Mouse (Mus musculus) kidney, embryonic 15.5 days (tissue): Measurements from ENCODE around the gene C1qtnf4. TPM values are rescaled to one million over a fixed set of nuclear protein-coding genes. Genes with fewer than 3 reads are reported as not detected.
"Not testable (repeated sequence)": the region's sequence is repeated elsewhere in the genome, so short reads cannot be mapped to it uniquely, and the experiment has no call there.

ENCODE experiments used
- ATAC-seq: fragments of 200-750 bp; cut with Nextera tagmentation; replicated peaks from 2 replicates; pipeline ENCODE4 v1.8.0; 2017; ENCODE audit warnings: moderate TSS enrichment; ENCODE audit not compliant: low FRiP score
- H3K27ac ChIP-seq: fragments of 300-500 bp; sonication (generic); 2 replicates; pipeline ENCODE4 v1.5.1; 2015; ENCODE audit warnings: mild to moderate bottlenecking, inconsistent platforms
- H3K27me3 ChIP-seq: fragments of 300-500 bp; sonication (generic); 2 replicates; pipeline ENCODE4 v1.6.1; 2015; ENCODE audit warnings: inconsistent platforms
- H3K36me3 ChIP-seq: fragments of 300-500 bp; sonication (generic); 2 replicates; pipeline ENCODE4 v1.6.1; 2015; ENCODE audit warnings: inconsistent platforms
- H3K4me1 ChIP-seq: fragments of 300-500 bp; sonication (generic); 2 replicates; pipeline ENCODE4 v1.6.1; 2015; ENCODE audit warnings: inconsistent platforms
- H3K4me2 ChIP-seq: fragments of 300-500 bp; sonication (generic); 2 replicates; pipeline ENCODE4 v1.6.1; 2015; ENCODE audit warnings: moderate library complexity, mild to moderate bottlenecking, inconsistent platforms
- H3K4me3 ChIP-seq: fragments of 300-500 bp; sonication (generic); replicated peaks from 2 replicates; pipeline ENCODE4 v1.5.1; 2015; ENCODE audit warnings: mild to moderate bottlenecking, inconsistent platforms
- H3K9ac ChIP-seq: fragments of 300-500 bp; sonication (generic); 2 replicates; pipeline ENCODE4 v1.6.1; 2015; ENCODE audit warnings: mild to moderate bottlenecking, inconsistent platforms
- H3K9me3 ChIP-seq: fragments of 300-500 bp; sonication (generic); replicated peaks from 2 replicates; pipeline ENCODE4 v1.6.1; 2016; ENCODE audit warnings: inconsistent platforms
- WGBS: fragments of 180-500 bp; shearing (Covaris S2); methylation state at CpG from one replicate; pipeline ENCODE4 v1.1.7; 2015; ENCODE audit warnings: mixed read lengths; 5-methylcytosine and 5-hydroxymethylcytosine counted together
- polyA plus RNA-seq: library from polyadenylated mRNA; unstranded; fragments of >200 nt; fragmentation: Nextera tagmentation; extraction: Ambion mirVana; gene quantifications from 2 replicates; pipeline ENCODE4 v1.2.1, GENCODE M21; 2015

The C1qtnf4 gene
- polyA plus RNA-seq, 1 experiment from 2014 or later, result 9.0 TPM

DNA sequence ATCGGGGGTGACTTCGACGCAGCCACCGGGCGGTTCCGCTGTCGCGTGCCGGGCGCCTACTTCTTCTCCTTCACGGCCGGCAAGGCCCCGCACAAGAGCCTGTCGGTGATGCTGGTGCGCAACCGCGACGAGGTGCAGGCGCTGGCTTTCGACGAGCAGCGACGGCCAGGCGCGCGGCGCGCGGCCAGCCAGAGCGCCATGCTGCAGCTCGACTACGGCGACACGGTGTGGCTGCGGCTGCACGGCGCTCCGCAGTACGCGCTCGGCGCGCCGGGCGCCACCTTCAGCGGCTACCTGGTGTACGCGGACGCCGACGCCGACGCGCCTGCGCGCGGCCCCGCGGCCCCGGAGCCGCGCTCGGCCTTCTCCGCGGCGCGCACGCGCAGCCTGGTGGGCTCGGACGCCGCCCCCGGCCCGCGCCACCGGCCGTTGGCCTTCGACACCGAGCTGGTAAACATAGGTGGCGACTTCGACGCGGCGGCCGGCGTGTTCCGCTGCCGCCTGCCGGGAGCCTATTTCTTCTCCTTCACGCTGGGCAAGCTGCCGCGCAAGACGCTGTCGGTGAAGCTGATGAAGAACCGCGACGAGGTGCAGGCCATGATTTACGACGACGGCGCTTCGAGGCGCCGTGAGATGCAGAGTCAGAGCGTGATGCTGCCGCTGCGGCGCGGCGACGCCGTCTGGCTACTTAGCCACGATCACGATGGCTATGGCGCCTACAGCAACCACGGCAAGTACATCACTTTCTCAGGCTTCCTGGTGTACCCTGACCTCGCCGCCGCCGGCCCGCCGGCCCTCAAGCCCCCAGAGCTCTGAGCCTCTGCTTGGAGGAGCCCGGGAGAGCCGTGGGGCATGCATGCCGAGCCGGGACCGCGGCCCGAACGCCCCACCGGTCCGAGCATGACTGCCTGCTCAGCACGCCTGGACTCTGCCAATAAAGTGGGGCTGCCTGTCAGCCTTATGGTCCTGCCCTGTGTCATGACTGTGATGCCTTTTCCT lies 4.2 kb downstream of the C1qtnf4 start:
- Histone ChIP-seq H3K27ac (no peak overlapping the region), H3K9ac (peak overlapping the region; percentile 53), H3K27me3 (peaks cover 46% of the 10 kb centered on the region), H3K4me3 (peak overlapping the region; percentile 58), H3K9me3 (no peaks in the 10 kb centered on the region), H3K4me1 (peaks cover 33% of the 10 kb centered on the region), H3K36me3 (peaks cover 17% of the 10 kb centered on the region), H3K4me2 (peak overlapping the region; percentile 92)
- peak; percentile 86 for ATAC-seq
- 2% methylated on average over 129 of the region's 133 CpGs for WGBS

DNA sequence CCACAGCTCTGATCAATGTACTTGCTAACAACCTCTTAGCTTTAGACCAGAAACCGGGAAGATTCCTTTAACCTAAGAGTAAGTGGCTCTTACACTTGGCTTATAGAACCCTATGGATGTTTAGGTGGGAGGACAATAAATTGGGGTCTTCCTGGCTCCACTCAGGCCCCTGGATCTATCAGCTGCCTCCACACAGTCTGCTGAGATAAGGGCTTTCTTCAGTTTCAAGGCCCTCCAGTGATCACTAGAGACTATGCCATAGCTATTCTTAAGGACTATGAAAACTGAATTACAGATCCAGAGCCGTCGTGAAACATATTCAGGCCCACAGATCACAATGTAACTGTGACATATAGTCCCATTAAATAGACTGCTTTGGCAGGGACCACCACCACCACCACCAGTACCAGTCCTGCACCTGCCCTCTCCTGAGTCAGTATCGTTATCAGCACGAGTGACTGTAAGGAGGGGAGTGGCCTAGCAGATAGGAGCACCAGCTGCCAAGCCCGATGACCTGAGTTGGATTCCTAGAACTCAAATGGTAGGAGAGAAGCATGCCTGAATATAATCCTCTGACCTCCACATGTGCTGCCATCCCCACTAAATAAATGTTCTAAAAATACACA lies 8.1 kb downstream of the C1qtnf4 start:
- Histone ChIP-seq H3K9me3 (no peaks in the 10 kb centered on the region), H3K4me3 (no peak overlapping the region), H3K4me2 (no peak overlapping the region), H3K27ac (no peak overlapping the region), H3K36me3 (peaks cover 56% of the 10 kb centered on the region), H3K27me3 (peaks cover 7% of the 10 kb centered on the region), H3K4me1 (peaks cover 15% of the 10 kb centered on the region), H3K9ac (no peak overlapping the region)
- no peak for ATAC-seq
- 86% methylated on average over 6 of the region's 6 CpGs for WGBS

DNA sequence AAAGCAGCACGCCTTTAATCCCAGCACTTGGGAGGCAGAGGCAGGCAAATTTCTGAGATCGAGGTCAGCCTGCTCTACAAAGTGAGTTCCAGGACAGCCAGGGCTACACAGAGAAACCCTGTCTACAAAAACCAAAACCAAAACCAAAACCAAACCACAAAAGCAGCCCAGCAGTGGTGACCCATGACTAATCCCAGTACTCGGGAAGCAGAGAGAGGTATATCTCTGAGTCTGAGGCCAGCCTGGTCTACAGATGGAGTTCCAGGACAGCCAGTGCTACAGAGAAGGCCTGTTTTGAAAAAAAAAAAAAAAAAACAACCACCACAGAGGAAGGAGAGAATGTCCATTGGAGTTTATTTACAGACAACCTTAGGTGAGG lies 8.6 kb downstream of the C1qtnf4 start:
- not testable (repeated sequence) for H3K27ac ChIP-seq, H3K4me3 ChIP-seq, H3K9me3 ChIP-seq, H3K9ac ChIP-seq, H3K4me2 ChIP-seq, H3K27me3 ChIP-seq, ATAC-seq
- Histone ChIP-seq H3K4me1 (peaks cover 12% of the 10 kb centered on the region), H3K36me3 (peaks cover 62% of the 10 kb centered on the region)
- 88% methylated on average over 3 of the region's 3 CpGs for WGBS

DNA sequence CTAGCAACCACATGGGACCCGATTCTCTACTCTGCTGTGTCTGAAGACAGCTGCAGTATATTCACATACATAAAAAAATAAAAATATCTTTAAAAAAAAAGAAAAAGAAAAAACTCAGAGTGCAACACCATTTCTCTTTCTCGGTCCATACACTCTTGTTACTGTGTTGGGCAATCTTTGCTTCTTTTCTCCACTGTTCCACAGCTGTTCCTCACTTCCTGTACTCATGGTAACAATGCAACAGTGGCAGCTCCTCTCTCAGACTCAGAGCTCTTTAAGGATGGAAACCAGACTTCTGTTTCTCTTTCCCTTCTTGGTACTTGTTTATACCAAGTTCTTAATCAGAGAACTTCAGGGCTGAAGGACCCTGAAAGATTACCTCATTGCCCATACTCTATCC lies 17.7 kb downstream of the C1qtnf4 start:
- Histone ChIP-seq H3K9me3 (no peaks in the 10 kb centered on the region), H3K9ac (peak overlapping the region; percentile 95), H3K4me2 (peak overlapping the region; percentile 73), H3K4me3 (peak overlapping the region; percentile 95), H3K4me1 (peaks cover 28% of the 10 kb centered on the region), H3K27me3 (no peaks in the 10 kb centered on the region), H3K27ac (peak overlapping the region; percentile 95; the same call in 1 of the 2 replicates), H3K36me3 (peaks cover 65% of the 10 kb centered on the region)
- WGBS, result 84% methylated on average over 2 of the region's 2 CpGs
- ATAC-seq, result no peak

DNA sequence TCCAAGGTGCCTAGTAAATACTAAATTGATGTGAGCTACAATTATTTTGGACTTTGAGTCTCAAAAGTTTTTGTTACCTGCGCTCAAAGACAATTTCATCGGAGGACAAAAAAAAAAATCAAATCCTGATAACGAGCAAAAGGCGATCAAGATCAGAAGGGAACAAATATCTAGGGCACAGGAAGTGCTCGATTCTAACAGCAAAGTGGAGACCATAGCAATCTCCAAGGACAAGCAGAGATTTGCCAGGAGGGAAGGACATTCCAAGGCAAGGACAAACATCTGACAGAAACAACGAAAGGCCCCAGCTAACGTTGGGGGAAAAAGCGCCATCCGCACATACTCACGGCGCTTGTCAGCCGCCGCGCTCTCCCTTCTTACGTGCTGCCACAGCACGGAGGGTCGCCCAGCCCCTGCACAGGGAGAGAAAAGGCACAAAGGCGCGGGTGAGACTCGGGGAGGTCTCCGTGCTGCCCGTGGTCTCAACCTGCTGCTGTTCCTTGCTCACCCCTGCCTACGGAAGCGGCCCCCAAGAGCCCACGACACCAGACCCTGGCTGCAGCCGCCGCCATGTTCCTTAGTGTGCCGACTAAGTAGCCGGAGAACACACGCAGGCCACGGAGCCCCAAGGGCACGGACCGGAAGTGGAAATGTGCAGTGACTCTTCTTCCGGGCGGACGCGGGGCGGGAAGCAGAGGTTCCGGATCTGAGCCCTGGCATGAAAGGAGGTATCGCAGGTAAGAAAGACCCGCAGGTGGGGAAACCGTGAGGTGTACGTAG lies 18.6 kb downstream of the C1qtnf4 start, which contains the start of the genes Kbtbd4 and Ndufs3:
Gene Kbtbd4 (plus strand): TSS at position 665 of the 780 bp plus-strand sequence.
Gene Ndufs3 (minus strand): TSS at position 752 of the 780 bp plus-strand sequence.
- H3K36me3 ChIP-seq, result peaks cover 65% of the 10 kb centered on the region
- peak within 1 kb of the TSS; percentile 95 for H3K9ac ChIP-seq
- peak; percentile 94 for ATAC-seq
- H3K4me3 ChIP-seq, result peak within 1 kb of the TSS; percentile 95
- no peaks in the 10 kb centered on the region for H3K9me3 ChIP-seq
- peak within 1 kb of the TSS; percentile 73 for H3K4me2 ChIP-seq
- under 1% methylated on average over 43 of the region's 43 CpGs for whole genome bisulfite sequencing
- H3K27me3 ChIP-seq, result no peaks in the 10 kb centered on the region
- peak within 1 kb of the TSS; percentile 95 for H3K27ac ChIP-seq
- peaks cover 28% of the 10 kb centered on the region for H3K4me1 ChIP-seq

DNA sequence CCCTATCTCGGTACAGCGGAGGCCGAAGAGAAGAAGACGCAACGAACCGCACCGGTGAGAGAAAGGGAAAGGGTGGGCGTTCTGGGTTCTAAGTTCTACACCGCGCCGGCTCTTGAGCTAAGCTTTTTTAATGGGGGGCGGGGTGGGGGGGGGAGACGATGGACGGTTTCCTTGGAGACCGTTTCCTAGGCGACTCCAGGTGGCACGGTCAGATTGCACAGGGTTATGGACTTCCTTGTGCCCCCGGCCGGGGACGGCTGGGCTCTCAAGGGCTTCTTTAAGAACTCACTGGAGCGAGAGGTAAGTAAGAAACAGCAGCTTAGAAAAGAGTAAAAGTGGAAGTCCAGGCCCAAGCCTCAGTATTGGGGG lies 19.2 kb downstream of the C1qtnf4 start:
- peak; percentile 81 for ATAC-seq
- H3K27me3 ChIP-seq, result no peaks in the 10 kb centered on the region

DNA sequence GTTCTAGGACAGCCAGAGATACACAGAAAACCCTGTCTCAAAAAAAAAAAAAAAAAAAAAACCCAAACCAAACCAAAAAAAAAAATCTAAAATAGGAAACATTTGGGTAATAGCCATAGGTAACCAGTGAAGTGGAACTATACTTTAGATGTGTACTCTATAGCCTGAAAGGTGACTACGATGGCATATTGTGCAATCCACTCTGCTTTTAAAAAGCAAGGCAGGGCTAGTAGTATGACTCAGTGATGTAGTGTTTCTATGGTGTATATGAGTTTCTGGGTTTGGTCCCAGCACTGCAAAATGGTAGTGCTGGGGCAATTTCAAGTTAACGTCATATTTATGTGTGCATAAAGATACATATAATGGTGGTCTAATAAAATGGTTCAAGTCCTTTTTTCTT lies 21.1 kb downstream of the C1qtnf4 start:
- H3K36me3 ChIP-seq, result peaks cover 65% of the 10 kb centered on the region
- H3K4me2 ChIP-seq, result no peak overlapping the region
- no peaks in the 10 kb centered on the region for H3K27me3 ChIP-seq
- no peaks in the 10 kb centered on the region for H3K9me3 ChIP-seq
- H3K4me1 ChIP-seq, result peaks cover 28% of the 10 kb centered on the region
- WGBS, result 93% methylated on average over 2 of the region's 2 CpGs
- H3K4me3 ChIP-seq, result no peak overlapping the region
- H3K9ac ChIP-seq, result no peak overlapping the region
- no peak overlapping the region for H3K27ac ChIP-seq
- no peak for ATAC-seq

More for the DNA sequence above, 19.2 kb downstream of the C1qtnf4 start:
- peak overlapping the region; percentile 95 for H3K9ac ChIP-seq
- H3K4me3 ChIP-seq, result peak overlapping the region; percentile 95
- WGBS, result under 1% methylated on average over 21 of the region's 21 CpGs
- peaks cover 65% of the 10 kb centered on the region for H3K36me3 ChIP-seq
- H3K4me2 ChIP-seq, result peak overlapping the region; percentile 73
- H3K27ac ChIP-seq, result peak overlapping the region; percentile 95
- H3K4me1 ChIP-seq, result peaks cover 28% of the 10 kb centered on the region
- no peaks in the 10 kb centered on the region for H3K9me3 ChIP-seq

DNA sequence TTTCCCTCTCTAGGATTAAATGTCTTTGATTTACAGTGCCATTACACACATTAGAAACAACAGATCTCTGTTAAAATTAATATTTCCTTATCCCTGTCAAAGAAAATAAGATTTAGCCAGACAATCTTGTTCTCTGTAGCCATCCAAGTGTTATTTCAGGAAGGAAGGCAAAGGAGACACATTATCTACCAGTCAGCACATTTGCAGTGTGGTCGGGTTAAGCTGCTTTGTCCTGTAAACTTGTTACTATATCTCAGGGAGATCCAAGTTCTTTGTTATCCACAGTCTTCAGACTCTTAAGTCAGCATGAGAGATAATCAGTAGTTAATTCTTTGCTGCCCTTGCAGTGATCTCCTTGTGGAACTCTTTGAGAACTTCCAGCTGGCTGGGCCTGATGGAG lies 25.2 kb downstream of the C1qtnf4 start:
- Histone ChIP-seq H3K9ac (no peak overlapping the region), H3K9me3 (no peaks in the 10 kb centered on the region), H3K4me3 (no peak overlapping the region), H3K27ac (no peak overlapping the region), H3K36me3 (peaks cover 83% of the 10 kb centered on the region), H3K27me3 (no peaks in the 10 kb centered on the region), H3K4me1 (peaks cover 19% of the 10 kb centered on the region), H3K4me2 (no peak overlapping the region)
- no peak for ATAC-seq
- WGBS, result 82% methylated on average over 1 of the region's 1 CpGs

DNA sequence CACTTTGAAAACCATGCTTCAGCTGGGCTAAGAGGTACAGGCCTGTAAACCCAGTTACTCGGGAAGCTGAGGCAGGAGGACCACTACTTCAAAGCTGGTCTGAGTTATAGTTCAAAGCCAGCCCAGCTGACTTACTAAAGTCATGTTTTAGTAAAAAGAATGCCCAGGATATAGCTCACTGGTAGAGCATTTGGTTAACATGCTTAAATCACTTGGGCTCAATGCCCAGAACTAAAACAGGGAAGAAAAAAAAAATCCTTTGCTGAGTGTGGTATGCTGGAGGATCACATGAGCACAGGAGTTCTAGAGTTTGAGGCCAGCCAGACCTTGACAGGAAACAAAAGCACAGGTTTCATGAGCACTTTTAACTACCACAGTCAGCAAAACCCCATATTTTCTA lies 26.0 kb downstream of the C1qtnf4 start:
- no peak overlapping the region for H3K9ac ChIP-seq
- H3K27ac ChIP-seq, result no peak overlapping the region
- H3K4me2 ChIP-seq, result no peak overlapping the region
- ATAC-seq, result no peak
- H3K27me3 ChIP-seq, result no peaks in the 10 kb centered on the region
- H3K4me3 ChIP-seq, result no peak overlapping the region
- WGBS, result 92% methylated on average over 1 of the region's 1 CpGs
- no peaks in the 10 kb centered on the region for H3K9me3 ChIP-seq
- peaks cover 21% of the 10 kb centered on the region for H3K4me1 ChIP-seq
- peaks cover 76% of the 10 kb centered on the region for H3K36me3 ChIP-seq

DNA sequence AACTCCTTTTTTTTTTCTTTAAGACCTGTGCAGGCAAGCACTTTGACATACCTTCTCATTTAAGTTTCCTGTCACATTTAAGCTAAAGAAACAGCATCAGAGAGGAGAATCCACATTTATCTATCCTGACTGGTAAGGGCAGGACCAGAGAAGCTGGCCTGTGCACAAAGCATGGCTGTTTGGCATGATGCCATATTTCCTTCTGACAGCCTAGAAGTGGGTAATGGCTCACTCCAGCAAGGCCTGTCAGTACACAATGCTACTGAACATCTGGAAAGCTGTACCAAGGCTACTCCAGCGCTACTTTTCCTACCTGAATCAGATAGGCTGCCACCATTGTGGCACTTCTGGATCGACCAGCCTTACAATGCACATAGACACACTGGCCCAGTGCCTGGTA lies 28.0 kb downstream of the C1qtnf4 start:
- 80% methylated on average over 2 of the region's 2 CpGs for WGBS
- ATAC-seq, result no peak

DNA sequence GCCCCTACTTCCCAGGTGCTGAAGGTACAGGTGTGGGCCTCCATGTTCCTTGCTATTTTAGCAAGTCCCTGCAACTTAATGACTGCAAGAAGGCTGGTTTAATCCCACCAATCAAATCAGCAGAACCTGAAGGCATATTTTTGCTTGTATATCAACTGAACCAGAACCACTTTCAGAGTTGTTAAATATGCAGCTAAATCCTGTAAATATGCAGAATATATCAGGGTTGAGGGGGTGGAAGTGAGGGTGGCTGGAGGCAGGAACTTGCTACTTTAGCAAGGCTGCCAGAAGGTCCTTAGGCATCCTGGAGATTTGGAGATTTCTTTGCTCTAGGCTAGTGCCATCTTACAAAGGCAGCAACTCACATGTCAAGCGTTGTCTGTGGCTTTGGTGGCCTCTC lies 29.9 kb downstream of the C1qtnf4 start:
- Histone ChIP-seq H3K27me3 (no peaks in the 10 kb centered on the region), H3K9ac (no peak overlapping the region), H3K4me1 (peaks cover 28% of the 10 kb centered on the region), H3K9me3 (no peaks in the 10 kb centered on the region), H3K27ac (peak overlapping the region; percentile 10; the same call in 1 of the 2 replicates), H3K36me3 (peaks cover 42% of the 10 kb centered on the region), H3K4me2 (peak overlapping the region; percentile 86), H3K4me3 (no peak overlapping the region)
- no peak for ATAC-seq
- WGBS, result 84% methylated on average over 1 of the region's 1 CpGs

More for the DNA sequence above, 28.0 kb downstream of the C1qtnf4 start:
- Histone ChIP-seq H3K9me3 (no peaks in the 10 kb centered on the region), H3K36me3 (peaks cover 60% of the 10 kb centered on the region), H3K4me3 (no peak overlapping the region), H3K9ac (no peak overlapping the region), H3K4me2 (no peak overlapping the region), H3K4me1 (peaks cover 28% of the 10 kb centered on the region), H3K27ac (no peak overlapping the region), H3K27me3 (no peaks in the 10 kb centered on the region)
